Mouse (Mus musculus) limb, embryonic 13.5 days (tissue): Measurements from ENCODE around the gene Gm10337. TPM values are rescaled to one million over a fixed set of nuclear protein-coding genes. Genes with fewer than 3 reads are reported as not detected.

Experiments used
- ATAC-seq: fragments of 200-750 bp; cut with Nextera tagmentation; 2 replicates; pipeline ENCODE4 v1.8.0; 2017; ENCODE audit warnings: low read depth, moderate number of reproducible peaks, moderate TSS enrichment; ENCODE audit not compliant: low FRiP score
- H3K27ac ChIP-seq: fragments of 300-500 bp; sonication (generic); 2 replicates; pipeline ENCODE4 v1.5.1; 2015; ENCODE audit warnings: inconsistent platforms, mild to moderate bottlenecking, moderate library complexity
- H3K27me3 ChIP-seq: fragments of 300-500 bp; sonication (generic); 2 replicates; pipeline ENCODE4 v1.6.1; 2015; ENCODE audit warnings: mild to moderate bottlenecking, inconsistent platforms
- H3K36me3 ChIP-seq: fragments of 300-500 bp; sonication (generic); 2 replicates; pipeline ENCODE4 v1.6.1; 2015; ENCODE audit warnings: inconsistent platforms, mild to moderate bottlenecking, moderate library complexity
- H3K4me1 ChIP-seq: fragments of 300-500 bp; sonication (generic); 2 replicates; pipeline ENCODE4 v1.6.1; 2015; ENCODE audit warnings: inconsistent platforms
- H3K4me2 ChIP-seq: fragments of 300-500 bp; sonication (generic); replicated peaks from 2 replicates; pipeline ENCODE4 v1.6.1; 2015; ENCODE audit warnings: inconsistent platforms, mild to moderate bottlenecking, moderate library complexity
- H3K4me3 ChIP-seq: fragments of 300-500 bp; sonication (generic); 2 replicates; pipeline ENCODE4 v1.5.1; 2015; ENCODE audit warnings: moderate library complexity, mild to moderate bottlenecking, inconsistent platforms
- H3K9ac ChIP-seq: fragments of 300-500 bp; sonication (generic); 2 replicates; pipeline ENCODE4 v1.6.1; 2015; ENCODE audit warnings: mild to moderate bottlenecking, inconsistent platforms
- H3K9me3 ChIP-seq: fragments of 300-500 bp; sonication (generic); 2 replicates; pipeline ENCODE4 v1.6.1; 2016; ENCODE audit warnings: inconsistent platforms
- WGBS: fragments of 180-500 bp; shearing (Covaris S2); methylation state at CpG from one replicate; pipeline ENCODE4 v1.1.7; 2015; 5-methylcytosine and 5-hydroxymethylcytosine counted together
- polyA plus RNA-seq: library from polyadenylated mRNA; unstranded; fragments of >200 nt; fragmentation: Nextera tagmentation; extraction: Ambion mirVana; gene quantifications from 2 replicates; pipeline ENCODE4 v1.2.1, GENCODE M21; 2015

Gm10337 gene
- 2.5 and 7.5 TPM in 2 replicates for polyA plus RNA-seq

GRCm38 (mm10) chr15:102503447-102503846, at the start of gene Gm10337:
TSS of gene Gm10337 (plus strand) at chr15:102503722.
- H3K9ac ChIP-seq: no peak within 1 kb of the TSS
- H3K27me3 ChIP-seq: no peaks in the 10 kb centered on the region
- WGBS: 92% methylated on average over 1 of the region's 1 CpGs
- 0 out of 2 replicates have a peak within 1 kb of the TSS, but pooled peaks have one; percentile 6 for H3K27ac ChIP-seq
- ATAC-seq: no peak
- no peak within 1 kb of the TSS for H3K4me2 ChIP-seq
- peaks cover 3% of the 10 kb centered on the region; the same call in 1 of the 2 replicates for H3K4me1 ChIP-seq
- H3K4me3 ChIP-seq: no peak within 1 kb of the TSS
- H3K36me3 ChIP-seq: peaks cover 77% of the 10 kb centered on the region
- H3K9me3 ChIP-seq: no peaks in the 10 kb centered on the region

GRCm38 (mm10) chr15:102455993-102456392, 47.5 kb upstream of the Gm10337 start:
- Histone ChIP-seq H3K4me3 (no peak overlapping the region), H3K27ac (no peak overlapping the region), H3K9me3 (no peaks in the 10 kb centered on the region), H3K9ac (no peak overlapping the region), H3K36me3 (no peaks in the 10 kb centered on the region), H3K27me3 (no peaks in the 10 kb centered on the region), H3K4me1 (peaks cover 11% of the 10 kb centered on the region), H3K4me2 (no peak overlapping the region)
- WGBS: 32% methylated on average over 6 of the region's 6 CpGs
- ATAC-seq: no peak

GRCm38 (mm10) chr15:102458050-102458736, 45.3 kb upstream of the Gm10337 start:
- Histone ChIP-seq H3K4me3 (peak overlapping the region; percentile 51), H3K27me3 (no peaks in the 10 kb centered on the region), H3K9ac (0 out of 2 replicates have a peak overlapping the region, but pooled peaks have one; percentile 61), H3K27ac (no peak overlapping the region), H3K4me1 (peaks cover 14% of the 10 kb centered on the region), H3K9me3 (no peaks in the 10 kb centered on the region), H3K4me2 (peak overlapping the region; percentile 64), H3K36me3 (peaks cover 8% of the 10 kb centered on the region)
- 76% methylated on average over 5 of the region's 5 CpGs for WGBS
- no peak for ATAC-seq

GRCm38 (mm10) chr15:102458904-102459317, 44.6 kb upstream of the Gm10337 start, which contains the start of gene Prr13:
TSS of gene Prr13 (plus strand) at chr15:102459028.
- peak within 1 kb of the TSS; percentile 51 for H3K4me3 ChIP-seq
- no peak within 1 kb of the TSS for H3K27ac ChIP-seq

GRCm38 (mm10) chr15:102459381-102459780, 44.1 kb upstream of the Gm10337 start:
- ATAC-seq: no peak
- Histone ChIP-seq H3K36me3 (peaks cover 12% of the 10 kb centered on the region), H3K4me3 (peak overlapping the region; percentile 51), H3K27ac (no peak overlapping the region), H3K4me2 (peak overlapping the region; percentile 64), H3K9ac (peak overlapping the region; percentile 61), H3K9me3 (no peaks in the 10 kb centered on the region), H3K4me1 (peaks cover 14% of the 10 kb centered on the region), H3K27me3 (no peaks in the 10 kb centered on the region)
- 40% methylated on average over 6 of the region's 6 CpGs for WGBS

More at GRCm38 (mm10) chr15:102458904-102459317, 44.6 kb upstream of the Gm10337 start, which contains the start of gene Prr13:
- Histone ChIP-seq H3K9ac (peak within 1 kb of the TSS; percentile 61), H3K36me3 (peaks cover 12% of the 10 kb centered on the region), H3K27me3 (no peaks in the 10 kb centered on the region), H3K4me1 (peaks cover 14% of the 10 kb centered on the region), H3K9me3 (no peaks in the 10 kb centered on the region), H3K4me2 (peak within 1 kb of the TSS; percentile 64)
- ATAC-seq: peak; percentile 78
- 1% methylated on average over 19 of the region's 19 CpGs for WGBS

GRCm38 (mm10) chr15:102459847-102460246, 43.7 kb upstream of the Gm10337 start:
- H3K4me2 ChIP-seq: peak overlapping the region; percentile 64
- no peak for ATAC-seq
- H3K27me3 ChIP-seq: no peaks in the 10 kb centered on the region
- H3K4me3 ChIP-seq: peak overlapping the region; percentile 51
- 0 out of 2 replicates have a peak overlapping the region, but pooled peaks have one; percentile 13 for H3K9ac ChIP-seq
- H3K4me1 ChIP-seq: peaks cover 14% of the 10 kb centered on the region
- H3K9me3 ChIP-seq: no peaks in the 10 kb centered on the region
- 68% methylated on average over 5 of the region's 5 CpGs for WGBS
- peaks cover 12% of the 10 kb centered on the region for H3K36me3 ChIP-seq
- no peak overlapping the region for H3K27ac ChIP-seq

GRCm38 (mm10) chr15:102460409-102460808, 43.1 kb upstream of the Gm10337 start:
- ATAC-seq: no peak
- peak overlapping the region; percentile 64 for H3K4me2 ChIP-seq
- no peaks in the 10 kb centered on the region for H3K9me3 ChIP-seq
- H3K9ac ChIP-seq: peak overlapping the region; percentile 13; the same call in 1 of the 2 replicates
- peaks cover 12% of the 10 kb centered on the region for H3K36me3 ChIP-seq
- H3K27ac ChIP-seq: no peak overlapping the region
- H3K27me3 ChIP-seq: no peaks in the 10 kb centered on the region
- peaks cover 14% of the 10 kb centered on the region for H3K4me1 ChIP-seq
- WGBS: 79% methylated on average over 12 of the region's 12 CpGs
- H3K4me3 ChIP-seq: no peak overlapping the region

GRCm38 (mm10) chr15:102460971-102461370, 42.6 kb upstream of the Gm10337 start:
- no peaks in the 10 kb centered on the region for H3K9me3 ChIP-seq
- no peak for ATAC-seq
- H3K27ac ChIP-seq: no peak overlapping the region
- H3K36me3 ChIP-seq: peaks cover 12% of the 10 kb centered on the region
- no peaks in the 10 kb centered on the region for H3K27me3 ChIP-seq
- H3K9ac ChIP-seq: no peak overlapping the region
- no peak overlapping the region for H3K4me3 ChIP-seq
- WGBS: 74% methylated on average over 4 of the region's 4 CpGs
- H3K4me2 ChIP-seq: no peak overlapping the region
- peaks cover 14% of the 10 kb centered on the region for H3K4me1 ChIP-seq

GRCm38 (mm10) chr15:102461430-102462075, 42.0 kb upstream of the Gm10337 start:
- 83% methylated on average over 9 of the region's 9 CpGs for WGBS
- Histone ChIP-seq H3K4me1 (peaks cover 14% of the 10 kb centered on the region), H3K27ac (no peak overlapping the region)

GRCm38 (mm10) chr15:102463666-102464065, 39.9 kb upstream of the Gm10337 start:
- peaks cover 14% of the 10 kb centered on the region for H3K4me1 ChIP-seq
- no peak overlapping the region for H3K4me3 ChIP-seq
- ATAC-seq: no peak
- H3K27me3 ChIP-seq: no peaks in the 10 kb centered on the region
- no peak overlapping the region for H3K4me2 ChIP-seq
- H3K27ac ChIP-seq: no peak overlapping the region
- H3K9me3 ChIP-seq: no peaks in the 10 kb centered on the region
- H3K36me3 ChIP-seq: peaks cover 12% of the 10 kb centered on the region
- H3K9ac ChIP-seq: no peak overlapping the region

More at GRCm38 (mm10) chr15:102461430-102462075, 42.0 kb upstream of the Gm10337 start:
- H3K9ac ChIP-seq: no peak overlapping the region
- H3K4me2 ChIP-seq: no peak overlapping the region
- no peaks in the 10 kb centered on the region for H3K27me3 ChIP-seq
- peaks cover 12% of the 10 kb centered on the region for H3K36me3 ChIP-seq
- no peak overlapping the region for H3K4me3 ChIP-seq
- H3K9me3 ChIP-seq: no peaks in the 10 kb centered on the region
- ATAC-seq: no peak

- Histone ChIP-seq H3K36me3 (peaks cover 4% of the 10 kb centered on the region), H3K4me3 (no peak overlapping the region), H3K27me3 (no peaks in the 10 kb centered on the region), H3K9ac (no peak overlapping the region), H3K4me2 (no peak overlapping the region), H3K4me1 (peaks cover 17% of the 10 kb centered on the region), H3K9me3 (no peaks in the 10 kb centered on the region), H3K27ac (no peak overlapping the region)
- 94% methylated on average over 9 of the region's 9 CpGs for WGBS
- ATAC-seq: no peak
Measured at GRCm38 (mm10) chr15:102468675-102469370, 34.7 kb upstream of the Gm10337 start.

GRCm38 (mm10) chr15:102470183-102470604, 33.3 kb upstream of the Gm10337 start, which contains the start of gene Pcbp2:
TSS of gene Pcbp2 (plus strand) at chr15:102470539.
- Histone ChIP-seq H3K27me3 (no peaks in the 10 kb centered on the region), H3K27ac (peak within 1 kb of the TSS; percentile 98), H3K4me2 (peak within 1 kb of the TSS; percentile 63), H3K9me3 (no peaks in the 10 kb centered on the region), H3K4me3 (peak within 1 kb of the TSS; percentile 82), H3K36me3 (peaks cover 18% of the 10 kb centered on the region), H3K4me1 (peaks cover 17% of the 10 kb centered on the region), H3K9ac (peak within 1 kb of the TSS; percentile 96)
- peak; percentile 99 for ATAC-seq
- whole genome bisulfite sequencing: under 1% methylated on average over 34 of the region's 40 CpGs
